Mouse (Mus musculus) ES-E14 (cell line): ENCODE data around the gene Gm7029.

Experiments
- CHD2 ChIP-seq: IDR thresholded peaks from 2 replicates; pipeline ENCODE4 v1.6.1; 2014; ENCODE audit warnings: mild to moderate bottlenecking, low read depth, low read length, inconsistent platforms
- HCFC1 ChIP-seq: IDR thresholded peaks from 2 replicates; pipeline ENCODE4 v1.6.1; 2012; ENCODE audit warnings: low read length, inconsistent platforms, borderline replicate concordance; ENCODE audit not compliant: insufficient read depth
- MAFK ChIP-seq: IDR thresholded peaks from 2 replicates; pipeline ENCODE4 v1.6.1; 2014; ENCODE audit warnings: mild to moderate bottlenecking, low read depth, low read length, inconsistent platforms; ENCODE audit not compliant: insufficient read depth
- ZNF384 ChIP-seq: IDR thresholded peaks from 2 replicates; pipeline ENCODE4 v1.6.1; 2012; ENCODE audit warnings: low read depth, low read length, inconsistent platforms

GRCm38 (mm10) chr17:33909869-33910250 lies 36.2 kb downstream of the Gm7029 start:
- TF ChIP-seq ZNF384 (no peak), MAFK (no peak), CHD2 (no peak), HCFC1 (no peak)
